Mouse (Mus musculus) macrophage (primary cell): Measurements from ENCODE around the gene Otos. TPM values are rescaled to one million over a fixed set of nuclear protein-coding genes. Genes with fewer than 3 reads are reported as not detected.

Experiments used
- H3K27ac ChIP-seq: fragments of 350-480 bp; formaldehyde crosslinking; 2 replicates; pipeline ENCODE4 v1.9.0; 2021
- H3K36me3 ChIP-seq: fragments of 350-480 bp; formaldehyde crosslinking; 2 replicates; pipeline ENCODE4 v1.9.0; 2021; ENCODE audit errors: inconsistent target
- H3K4me3 ChIP-seq: fragments of 350-480 bp; formaldehyde crosslinking; 2 replicates; pipeline ENCODE4 v1.9.0; 2021; ENCODE audit errors: inconsistent target
- H3K79me2 ChIP-seq: fragments of 350-480 bp; formaldehyde crosslinking; 2 replicates; pipeline ENCODE4 v1.9.0; 2021; ENCODE audit errors: inconsistent target
- WGBS: methylation state at CpG from one replicate; pipeline ENCODE4 v1.1.7; 2026; ENCODE audit warnings: inconsistent platforms; ENCODE audit not compliant: missing documents; 5-methylcytosine and 5-hydroxymethylcytosine counted together
- polyA plus RNA-seq: library from polyadenylated mRNA; stranded (reverse); fragments of 250-400 nt; gene quantifications from 3 replicates; pipeline ENCODE4 v1.2.4, GENCODE M21; 2018; ENCODE audit warnings: inconsistent platforms

The Otos gene
- polyA plus RNA-seq, 1 experiment from 2014 or later, result not detected

GRCm38 (mm10) chr1:92659392-92659791 lies 10.8 kb upstream of the Otos start:
- 12% methylated on average over 5 of the region's 5 CpGs for WGBS
- H3K36me3 ChIP-seq, result no peaks in the 10 kb centered on the region
- H3K27ac ChIP-seq, result no peak overlapping the region
- no peaks in the 10 kb centered on the region for H3K79me2 ChIP-seq
- H3K4me3 ChIP-seq, result no peak overlapping the region

- WGBS, result 92% methylated on average over 10 of the region's 11 CpGs
- no peak overlapping the region for H3K27ac ChIP-seq
- no peaks in the 10 kb centered on the region for H3K36me3 ChIP-seq
- H3K4me3 ChIP-seq, result no peak overlapping the region
- no peaks in the 10 kb centered on the region for H3K79me2 ChIP-seq
Measured at GRCm38 (mm10) chr1:92657025-92657820, 8.6 kb upstream of the Otos start.

- no peaks in the 10 kb centered on the region for H3K36me3 ChIP-seq
- H3K27ac ChIP-seq, result no peak overlapping the region
- no peak overlapping the region for H3K4me3 ChIP-seq
- H3K79me2 ChIP-seq, result no peaks in the 10 kb centered on the region
- 53% methylated on average over 2 of the region's 2 CpGs for WGBS
Measured at GRCm38 (mm10) chr1:92654676-92655075, 6.0 kb upstream of the Otos start.

GRCm38 (mm10) chr1:92653179-92653578 lies 4.5 kb upstream of the Otos start:
- no peak overlapping the region for H3K4me3 ChIP-seq
- H3K79me2 ChIP-seq, result no peaks in the 10 kb centered on the region
- WGBS, result 90% methylated on average over 3 of the region's 3 CpGs
- H3K36me3 ChIP-seq, result no peaks in the 10 kb centered on the region
- no peak overlapping the region for H3K27ac ChIP-seq

- H3K4me3 ChIP-seq, result no peak overlapping the region
- H3K27ac ChIP-seq, result no peak overlapping the region
- H3K36me3 ChIP-seq, result no peaks in the 10 kb centered on the region
- H3K79me2 ChIP-seq, result no peaks in the 10 kb centered on the region
- 72% methylated on average over 3 of the region's 3 CpGs for WGBS
Measured at GRCm38 (mm10) chr1:92651467-92651866, 2.8 kb upstream of the Otos start.

GRCm38 (mm10) chr1:92648197-92648596 lies 444 bp downstream of the Otos start:
- no peak overlapping the region for H3K4me3 ChIP-seq
- no peak overlapping the region for H3K27ac ChIP-seq
- no peaks in the 10 kb centered on the region for H3K36me3 ChIP-seq
- no peaks in the 10 kb centered on the region for H3K79me2 ChIP-seq
- WGBS, result 6% methylated on average over 10 of the region's 10 CpGs

- 18% methylated on average over 7 of the region's 8 CpGs for WGBS
- Histone ChIP-seq H3K36me3 (no peaks in the 10 kb centered on the region), H3K79me2 (no peaks in the 10 kb centered on the region), H3K4me3 (no peak overlapping the region), H3K27ac (no peak overlapping the region)
Measured at GRCm38 (mm10) chr1:92647752-92648151, 889 bp downstream of the Otos start.

GRCm38 (mm10) chr1:92647026-92647425 lies 1.6 kb downstream of the Otos start:
- H3K4me3 ChIP-seq, result no peak overlapping the region
- H3K79me2 ChIP-seq, result no peaks in the 10 kb centered on the region
- no peak overlapping the region for H3K27ac ChIP-seq
- 74% methylated on average over 4 of the region's 4 CpGs for WGBS
- no peaks in the 10 kb centered on the region for H3K36me3 ChIP-seq

GRCm38 (mm10) chr1:92646601-92647000 lies 2.0 kb downstream of the Otos start:
- 84% methylated on average over 7 of the region's 7 CpGs for WGBS
- Histone ChIP-seq H3K27ac (no peak overlapping the region), H3K36me3 (no peaks in the 10 kb centered on the region), H3K4me3 (no peak overlapping the region), H3K79me2 (peaks cover under 1% of the 10 kb centered on the region; the same call in 1 of the 2 replicates)

GRCm38 (mm10) chr1:92646111-92646510 lies 2.5 kb downstream of the Otos start:
- Histone ChIP-seq H3K27ac (no peak overlapping the region), H3K36me3 (no peaks in the 10 kb centered on the region)

GRCm38 (mm10) chr1:92644916-92645315 lies 3.7 kb downstream of the Otos start:
- peaks cover 17% of the 10 kb centered on the region for H3K79me2 ChIP-seq
- no peak overlapping the region for H3K27ac ChIP-seq
- H3K4me3 ChIP-seq, result no peak overlapping the region
- 91% methylated on average over 5 of the region's 5 CpGs for WGBS
- no peaks in the 10 kb centered on the region for H3K36me3 ChIP-seq

More at GRCm38 (mm10) chr1:92646111-92646510, 2.5 kb downstream of the Otos start:
- Histone ChIP-seq H3K79me2 (peaks cover 5% of the 10 kb centered on the region), H3K4me3 (no peak overlapping the region)
- WGBS, result 73% methylated on average over 2 of the region's 2 CpGs

GRCm38 (mm10) chr1:92643691-92644090 lies 5.0 kb downstream of the Otos start:
- H3K27ac ChIP-seq, result no peak overlapping the region
- no peak overlapping the region for H3K4me3 ChIP-seq
- peaks cover 9% of the 10 kb centered on the region; the same call in 1 of the 2 replicates for H3K36me3 ChIP-seq
- H3K79me2 ChIP-seq, result peaks cover 29% of the 10 kb centered on the region
- 82% methylated on average over 4 of the region's 4 CpGs for WGBS

GRCm38 (mm10) chr1:92641514-92642272 lies 6.9 kb downstream of the Otos start, which contains the start of gene Cops9:
Gene Cops9 (minus strand): TSS chr1:92641985.
- peak within 1 kb of the TSS; percentile 66 for H3K27ac ChIP-seq
- WGBS, result 4% methylated on average over 50 of the region's 50 CpGs
- peak within 1 kb of the TSS; percentile 94 for H3K4me3 ChIP-seq
- H3K36me3 ChIP-seq, result peaks cover 28% of the 10 kb centered on the region
- peaks cover 38% of the 10 kb centered on the region for H3K79me2 ChIP-seq

GRCm38 (mm10) chr1:92640393-92640792 lies 8.2 kb downstream of the Otos start:
- Histone ChIP-seq H3K27ac (peak overlapping the region; percentile 66), H3K4me3 (peak overlapping the region; percentile 94), H3K79me2 (peaks cover 38% of the 10 kb centered on the region), H3K36me3 (peaks cover 39% of the 10 kb centered on the region)
- WGBS, result 23% methylated on average over 6 of the region's 6 CpGs

GRCm38 (mm10) chr1:92638736-92639135 lies 9.9 kb downstream of the Otos start:
- peaks cover 38% of the 10 kb centered on the region for H3K79me2 ChIP-seq
- H3K4me3 ChIP-seq, result no peak overlapping the region
- peaks cover 39% of the 10 kb centered on the region for H3K36me3 ChIP-seq
- 94% methylated on average over 4 of the region's 4 CpGs for WGBS
- no peak overlapping the region for H3K27ac ChIP-seq
